Mouse (Mus musculus) heart, postnatal 10 days (tissue): ENCODE measurements around the gene Zglp1. TPM values are rescaled to one million over a fixed set of nuclear protein-coding genes. Genes with fewer than 3 reads are reported as not detected.

Experiments used
- DNase-seq, 2 experiments: peaks; one replicate each; pipeline ENCODE4 v3.0.0; 2021
- intact Hi-C: fragments of 180-260 bp; cut with DNase I; formaldehyde crosslinking; loops from one replicate; pipeline ENCODE4 v1.15.1; 2025
- total RNA-seq, 2 experiments: library from RNA; stranded (reverse); gene quantifications; 2 replicates each; pipeline ENCODE4 v1.2.3; 2021

Zglp1 gene
- total RNA-seq, result not detected

DNA sequence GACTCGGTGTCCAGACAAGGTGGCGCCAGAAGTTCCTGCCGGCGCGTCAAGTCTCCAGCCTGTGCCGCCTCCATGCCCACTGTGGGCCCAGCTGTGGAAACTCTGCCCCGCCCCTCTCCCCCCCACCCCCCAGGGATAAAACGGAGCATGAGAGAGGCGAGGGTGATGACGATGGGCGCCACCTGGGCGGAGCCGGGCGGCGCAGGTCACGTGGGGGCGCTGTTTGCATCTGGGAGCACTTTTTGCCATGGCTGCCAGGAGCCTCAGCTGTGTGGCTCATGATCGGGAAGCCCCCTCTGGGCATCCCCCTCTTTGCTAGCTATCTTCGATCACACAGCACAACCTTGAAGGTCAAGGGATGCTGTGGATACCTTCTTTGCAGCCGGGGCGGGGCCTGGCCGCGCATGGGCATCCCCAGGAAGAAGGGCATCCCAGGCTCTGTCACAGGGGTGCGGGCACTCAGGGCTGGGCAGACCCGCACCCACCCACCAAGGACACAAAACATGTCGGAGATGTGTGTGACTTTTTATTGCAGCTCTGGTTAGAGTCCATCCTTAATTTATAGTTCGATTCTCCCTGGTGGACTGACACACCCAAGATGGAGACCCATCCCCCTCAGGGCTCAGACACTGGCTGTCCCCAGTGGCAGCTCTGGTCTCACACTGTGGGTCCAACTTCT lies at the start of gene Zglp1:
Gene Zglp1 (minus strand): TSS at position 88 of the 679 bp plus-strand sequence.
- intact Hi-C loops, result no loop called here
- DNase-seq, result no peak

DNA sequence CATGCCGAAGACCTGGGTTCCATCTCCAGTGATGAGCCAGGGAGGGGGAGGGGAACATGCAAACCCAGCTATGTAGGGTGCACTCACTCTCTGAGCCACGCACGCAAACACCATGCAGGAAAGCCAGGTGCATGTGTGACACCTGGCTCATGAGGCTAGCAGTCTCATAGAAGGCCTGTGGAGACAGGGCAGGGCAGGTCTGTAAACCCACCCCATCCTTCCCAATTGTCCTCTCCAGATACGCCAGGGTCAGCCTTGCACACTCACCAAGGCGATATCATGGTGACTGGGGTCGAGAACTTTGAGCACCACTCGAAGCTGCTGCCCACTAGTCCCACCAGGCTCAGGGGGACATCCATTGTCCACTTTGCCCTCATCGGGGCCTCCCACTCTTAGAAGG lies 48.2 kb upstream of the Zglp1 start:
- intact Hi-C loops, result no loop called here
- no peak for DNase-seq

DNA sequence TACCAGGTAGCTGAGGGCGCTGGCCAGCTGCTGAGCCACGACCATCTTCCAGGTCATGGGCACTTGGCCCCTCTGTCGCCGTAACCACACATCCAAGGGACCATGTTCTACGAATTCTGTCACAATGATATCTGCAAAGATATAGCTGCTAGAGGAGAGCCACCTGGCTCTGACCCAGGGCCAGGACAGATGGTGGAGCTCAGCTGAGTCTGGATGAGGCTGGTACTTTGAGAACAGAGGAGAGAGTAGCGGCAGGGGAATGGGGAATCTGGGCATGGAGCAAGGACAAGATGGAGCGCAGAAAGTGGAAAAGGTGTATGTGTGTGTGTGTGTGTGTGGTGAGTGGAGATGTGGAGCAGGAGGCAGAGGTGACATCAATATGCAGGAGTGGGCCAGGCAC lies 47.3 kb upstream of the Zglp1 start:
- no peak for DNase-seq
- intact Hi-C loops, result no loop called here

DNA sequence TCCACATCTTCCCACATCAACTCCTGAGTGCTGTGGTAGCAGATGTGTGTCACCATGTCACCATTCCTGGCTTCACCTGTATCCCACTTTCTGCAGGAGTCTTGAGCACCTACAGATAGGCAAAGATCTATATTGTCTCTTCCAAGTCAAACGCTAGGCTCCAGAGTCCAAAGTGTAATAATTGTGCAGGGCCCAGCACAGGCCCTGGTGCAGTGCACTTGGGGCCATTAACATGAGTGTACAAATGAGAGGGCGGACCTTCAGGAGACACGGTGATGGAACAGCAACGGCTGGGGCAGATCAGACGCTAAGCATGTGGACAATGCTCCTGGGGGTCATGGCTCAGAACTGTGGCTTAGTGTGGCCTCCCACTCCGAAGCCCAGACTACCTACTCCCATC lies 46.9 kb upstream of the Zglp1 start:
- intact Hi-C loops, result no loop called here
- DNase-seq, result no peak

DNA sequence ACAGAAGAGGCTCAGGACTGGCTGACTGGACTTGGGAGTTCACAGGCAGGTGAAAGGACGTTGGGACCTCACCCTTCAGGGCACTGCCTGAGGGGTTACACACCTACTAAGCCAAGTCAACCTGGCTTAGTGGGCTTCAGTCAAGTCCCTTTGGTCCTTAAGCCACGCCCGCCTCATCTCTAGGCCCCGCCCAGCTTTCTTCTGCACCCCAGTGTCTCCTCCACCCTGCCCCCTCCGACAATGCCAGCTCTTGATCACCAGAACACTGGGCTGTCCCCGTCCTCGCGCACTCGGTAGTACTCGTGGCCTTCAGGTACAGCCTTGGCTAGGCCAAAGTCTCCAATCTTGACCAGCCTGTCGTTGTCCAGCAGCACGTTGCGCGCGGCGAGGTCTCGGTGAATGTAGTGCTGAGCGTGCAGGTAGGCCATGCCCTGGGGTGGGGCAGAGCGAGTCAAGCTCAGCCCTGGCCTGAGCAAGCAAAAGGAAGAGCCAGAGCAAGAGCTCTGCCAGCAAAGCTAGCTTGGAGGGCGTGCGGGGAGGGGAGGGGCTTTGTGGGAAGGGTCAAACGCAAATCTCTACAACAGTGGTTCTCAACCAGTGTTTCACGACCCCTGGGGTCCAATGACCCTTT lies 40.8 kb upstream of the Zglp1 start:
- DNase-seq, result no peak
- intact Hi-C loops, result no loop called here

DNA sequence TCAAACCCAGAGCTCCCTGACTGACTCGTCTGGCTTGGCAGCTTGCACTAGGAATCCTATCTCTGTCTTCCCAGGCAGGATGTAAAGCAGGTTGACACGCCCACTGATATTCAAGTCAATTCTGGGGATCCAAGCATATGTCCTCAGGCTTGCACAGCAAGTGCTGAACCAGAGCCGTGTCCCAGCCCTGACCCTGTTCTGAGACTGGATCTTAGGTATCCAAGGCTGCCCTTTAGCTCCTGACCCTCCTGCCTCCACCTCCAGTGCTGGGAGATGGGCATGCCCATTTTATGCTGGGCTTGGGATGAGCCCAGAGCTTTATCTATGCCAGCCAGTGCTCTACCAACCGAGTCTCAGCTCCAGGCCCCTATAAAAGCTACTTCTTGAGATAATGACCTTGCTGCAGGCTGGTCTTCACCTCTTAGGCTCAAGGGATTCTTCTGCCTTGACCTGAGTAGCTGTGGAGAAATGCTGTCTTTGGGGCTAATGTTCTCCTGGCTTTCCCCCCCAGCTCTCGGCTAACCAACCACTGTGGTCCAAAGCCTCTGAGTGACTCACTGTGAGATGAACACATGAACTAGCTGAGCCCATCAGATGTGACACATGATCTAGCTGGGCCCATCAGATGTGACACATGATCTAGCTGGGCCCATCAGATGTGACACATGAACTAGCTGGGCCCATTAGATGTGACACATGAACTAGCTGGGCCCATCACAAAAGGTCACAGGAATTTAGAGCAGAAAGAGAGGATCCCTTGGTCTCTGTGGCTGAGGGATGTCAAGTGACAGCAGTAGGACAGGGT lies 39.1 kb upstream of the Zglp1 start:
- intact Hi-C loops, result no loop called here
- DNase-seq, result no peak

DNA sequence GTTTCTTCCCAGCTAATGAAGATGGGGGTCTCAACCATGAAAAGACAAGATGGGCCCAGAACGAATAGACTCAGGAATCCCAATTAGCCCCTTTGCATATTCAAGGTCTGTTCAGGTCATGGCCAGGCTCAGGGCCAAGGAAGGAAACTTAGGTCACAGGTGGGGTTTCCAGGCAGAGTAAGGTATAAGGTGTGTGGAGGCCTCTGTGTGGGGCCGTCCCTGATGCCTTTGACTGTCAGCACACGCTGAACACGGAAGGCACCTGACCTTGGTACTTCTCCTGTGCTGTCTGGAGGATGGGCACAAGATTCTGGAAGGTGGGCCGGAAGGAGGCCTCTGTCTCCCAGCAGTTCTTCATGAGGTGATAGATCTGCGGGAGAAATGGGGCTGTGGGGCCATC lies 37.9 kb upstream of the Zglp1 start:
- intact Hi-C loops, result no loop called here
- DNase-seq, result no peak

DNA sequence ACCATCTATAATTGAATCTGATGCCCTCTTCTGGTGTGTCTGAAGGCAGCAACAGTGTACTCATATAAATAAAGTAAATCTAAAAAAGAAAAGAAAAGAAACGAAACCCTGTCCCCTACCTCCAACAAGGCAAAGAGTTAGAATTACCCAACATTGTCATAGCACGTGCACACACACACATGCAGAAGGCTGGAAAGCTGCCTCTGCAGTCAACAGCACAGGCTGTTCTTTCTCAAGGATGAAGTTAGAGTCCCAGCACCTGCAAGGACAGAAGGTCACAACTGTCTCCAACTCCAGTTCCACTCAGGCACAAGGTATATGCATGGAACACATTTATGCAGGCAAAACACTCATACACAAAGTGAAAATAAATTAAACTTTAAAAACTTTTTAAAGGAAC lies 35.2 kb upstream of the Zglp1 start:
- DNase-seq, result no peak
- intact Hi-C loops, result no loop called here

DNA sequence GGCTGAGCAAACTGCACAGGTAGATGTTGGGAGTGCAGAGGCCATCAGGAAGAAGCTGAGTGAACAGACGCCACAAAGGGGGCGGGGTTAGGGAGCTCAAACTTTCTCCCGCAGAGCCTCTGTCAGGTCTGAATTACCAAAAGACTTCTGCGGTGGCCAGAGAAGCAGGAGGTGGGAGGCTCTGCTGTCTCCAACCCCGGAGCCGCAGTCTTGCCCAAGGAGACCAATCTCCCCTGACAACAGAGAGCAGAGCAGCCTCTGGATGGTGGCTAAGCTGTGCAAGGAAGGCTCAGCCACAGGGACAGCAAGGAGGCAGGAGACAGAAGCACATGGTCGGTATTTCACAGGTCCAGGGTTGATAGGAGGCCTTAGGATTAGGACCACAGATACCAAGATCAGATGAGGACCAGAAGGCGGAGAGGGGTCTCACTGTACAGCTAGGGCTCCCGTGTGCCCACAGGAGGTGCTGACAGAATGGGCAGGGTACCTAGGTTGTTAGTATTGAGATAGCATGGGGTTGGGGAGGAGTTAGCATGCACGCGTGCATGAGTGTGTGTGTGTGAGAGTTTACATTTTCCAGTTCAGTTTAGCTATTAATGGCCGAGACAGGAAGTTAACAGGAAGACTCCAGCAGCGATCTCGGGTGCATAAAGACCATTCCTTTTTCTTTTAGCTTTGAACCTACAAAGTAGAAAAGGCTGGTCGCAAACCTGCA lies 33.7 kb upstream of the Zglp1 start:
- DNase-seq, result no peak
- intact Hi-C loops, result no loop called here

DNA sequence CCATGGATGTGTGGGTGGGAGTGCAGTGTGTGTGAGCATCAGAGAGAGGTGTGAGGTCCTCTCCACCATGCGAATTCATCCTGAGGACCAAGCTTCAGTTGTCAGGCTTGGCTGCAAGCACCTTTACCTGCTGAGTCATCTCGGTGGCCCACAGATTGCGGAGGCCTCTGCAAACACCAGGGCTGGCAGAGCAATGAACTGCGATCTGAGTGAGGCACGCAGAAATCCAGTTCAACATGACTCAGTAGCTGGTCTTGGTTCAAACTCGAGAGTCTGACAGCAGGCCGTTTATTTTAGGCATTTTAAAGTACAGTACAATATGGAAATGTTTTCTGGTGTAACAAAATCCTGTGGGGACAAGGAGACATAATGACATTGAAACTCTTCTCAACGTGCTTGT lies 30.9 kb upstream of the Zglp1 start:
- intact Hi-C loops, result no loop called here
- no peak for DNase-seq

DNA sequence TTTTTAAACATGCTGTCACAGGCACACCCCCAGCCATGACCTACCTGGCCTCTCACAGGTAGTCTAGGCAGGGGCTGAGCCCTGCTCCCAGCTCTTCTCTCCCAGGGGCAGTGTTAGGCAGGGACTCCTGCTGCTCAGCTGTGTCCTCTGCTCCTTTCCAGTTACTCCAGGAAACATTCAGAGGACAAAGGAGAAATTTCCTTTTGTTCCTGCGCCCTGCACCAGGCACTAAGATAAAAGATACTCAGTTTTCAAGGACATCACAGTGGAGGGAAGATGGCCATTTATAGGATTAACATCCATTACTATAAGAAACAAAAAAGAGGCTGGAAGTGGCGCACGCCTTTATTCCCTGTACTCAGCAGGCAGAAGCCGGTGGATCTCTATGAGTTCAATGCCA lies 29.1 kb upstream of the Zglp1 start:
- intact Hi-C loops, result no loop called here

DNA sequence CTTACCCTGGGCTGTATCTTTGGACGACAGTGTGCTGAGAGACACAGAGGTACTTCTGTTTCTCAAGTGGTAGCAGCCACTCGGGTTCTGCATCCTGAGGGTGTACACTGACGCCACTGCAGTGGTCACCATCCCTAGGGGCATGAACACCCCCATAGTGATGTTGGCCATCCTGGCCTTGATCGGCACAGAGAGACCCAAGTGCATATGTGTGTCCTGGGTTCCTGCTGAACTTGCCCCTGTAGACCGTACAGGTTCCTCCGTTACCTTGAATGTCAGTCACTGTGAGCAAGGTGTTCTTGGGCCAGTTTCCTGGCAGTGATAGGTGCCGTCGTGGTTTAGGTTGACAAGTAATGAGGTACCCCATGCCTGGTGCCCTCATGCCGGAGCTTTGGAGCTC lies 26.5 kb upstream of the Zglp1 start:
- no peak for DNase-seq
- intact Hi-C loops, result loop anchor here (2.0 kb wide), 1 partner anchor 37 kb away; the partner anchor contains the start of gene Tyk2

More for the DNA sequence above, 29.1 kb upstream of the Zglp1 start:
- no peak for DNase-seq

DNA sequence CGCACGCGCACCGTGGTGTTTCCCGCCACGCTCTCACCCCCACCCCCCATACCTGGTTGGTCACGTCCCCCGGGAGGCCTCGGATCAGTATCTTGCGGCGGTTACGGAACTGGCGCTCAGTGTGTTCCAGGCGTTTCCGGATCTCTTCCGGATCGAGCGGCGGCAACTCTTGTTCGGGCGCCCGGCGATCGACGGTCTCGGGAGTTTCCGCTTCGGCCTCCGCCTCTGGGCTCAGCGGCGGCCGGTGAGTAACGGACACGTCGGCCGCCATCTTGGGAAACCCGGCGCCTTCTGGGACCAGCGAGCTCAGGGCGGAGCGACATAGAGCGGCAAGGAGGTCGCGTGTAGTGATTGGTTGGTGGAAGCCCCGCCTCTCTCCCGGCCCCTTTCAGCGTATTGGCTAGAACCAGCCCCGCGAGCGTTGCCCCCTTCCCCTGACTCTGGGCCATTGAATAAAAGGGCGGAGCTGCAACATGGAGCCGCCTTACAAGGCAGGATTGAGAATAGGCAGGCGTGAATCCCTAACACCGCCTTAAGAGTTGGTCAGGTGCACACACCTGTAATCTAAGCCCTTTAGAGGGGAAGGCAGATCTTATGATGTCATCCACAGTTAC lies 24.9 kb upstream of the Zglp1 start, which contains the start of the genes Gm38431 and Raver1:
Gene Gm38431 (minus strand): TSS at position 291 of the 614 bp plus-strand sequence.
Gene Raver1 (minus strand): TSS at position 302 of the 614 bp plus-strand sequence.
- intact Hi-C loops, result loop anchor here (2.0 kb wide), 1 partner anchor 39 kb away; the partner anchor contains the start of gene Tyk2
- peak; percentile 98 for DNase-seq

DNA sequence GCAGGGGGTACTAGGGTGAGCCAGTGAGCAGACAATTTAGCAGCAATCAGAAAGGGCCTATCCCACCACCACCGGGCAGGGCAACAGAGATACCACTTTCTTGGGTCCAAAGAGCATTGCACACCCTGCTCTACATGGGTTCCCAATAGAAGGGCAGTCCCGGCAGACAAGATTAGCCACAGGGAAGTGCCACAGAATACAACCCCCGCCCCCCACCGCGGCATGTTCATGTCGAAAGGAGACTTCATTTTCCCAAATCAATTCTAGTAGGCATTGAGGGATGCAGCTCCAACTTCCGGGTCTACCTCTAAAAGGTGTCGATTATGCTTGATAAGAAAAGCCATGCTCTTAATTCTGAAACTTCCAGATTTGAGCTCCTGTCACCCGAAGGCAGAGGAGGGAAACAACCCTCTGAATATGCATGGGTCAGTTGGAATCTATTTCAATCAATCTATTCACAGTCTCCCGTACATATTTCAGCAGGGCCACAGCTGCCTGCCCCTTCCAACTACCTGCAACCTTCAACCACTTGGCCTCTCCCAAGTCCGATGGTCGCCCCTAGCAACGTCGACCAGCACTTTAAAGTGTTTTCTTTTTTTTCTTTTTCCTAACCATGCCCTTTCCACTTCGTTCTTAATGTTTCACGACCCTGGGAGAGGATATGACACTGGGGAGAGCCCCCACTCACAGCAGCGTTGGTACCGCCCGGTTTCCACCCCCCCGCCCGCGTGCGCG lies 24.2 kb upstream of the Zglp1 start:
- no peak for DNase-seq

DNA sequence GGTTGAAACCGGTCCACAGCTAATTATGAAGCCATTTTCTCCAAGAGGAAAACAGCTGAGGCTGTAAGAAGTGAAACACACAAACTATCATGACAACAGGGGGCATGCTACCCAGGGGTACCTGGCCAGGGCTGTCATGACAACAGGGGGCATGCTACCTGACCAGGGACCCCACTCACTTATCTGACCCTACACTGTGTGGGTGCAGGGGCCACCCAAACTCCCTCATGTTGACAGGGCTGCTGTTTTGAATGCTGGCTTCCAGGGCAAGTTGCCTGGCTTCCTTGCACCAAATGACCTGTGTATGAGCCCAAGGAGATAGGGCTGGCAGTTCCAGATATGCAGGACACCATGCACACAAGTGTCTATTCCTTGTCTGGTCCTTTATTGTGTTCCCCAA lies 23.6 kb upstream of the Zglp1 start:
- DNase-seq, result no peak
- intact Hi-C loops, result no loop called here

More for the DNA sequence above, 24.2 kb upstream of the Zglp1 start:
- intact Hi-C loops, result no loop called here

DNA sequence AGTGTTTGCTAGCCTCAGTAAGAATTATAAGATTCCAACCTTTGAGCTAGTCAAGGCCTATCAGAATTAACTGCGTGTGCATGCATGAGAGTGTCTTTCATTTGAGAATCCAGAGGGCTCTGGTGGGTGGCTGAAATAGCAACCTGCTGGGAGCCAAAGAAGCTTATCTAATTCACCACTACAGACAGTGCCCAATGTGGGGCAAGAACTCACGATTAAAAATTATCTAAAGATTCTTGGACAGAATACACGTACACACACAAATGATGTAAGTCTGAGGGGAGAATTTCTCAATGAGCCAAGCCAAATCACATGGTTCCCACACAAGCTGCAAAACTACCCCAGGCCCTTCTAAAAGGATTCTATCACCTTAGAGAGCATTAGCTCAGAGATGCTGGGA lies 16.4 kb upstream of the Zglp1 start:
- DNase-seq, result no peak
- intact Hi-C loops, result no loop called here

DNA sequence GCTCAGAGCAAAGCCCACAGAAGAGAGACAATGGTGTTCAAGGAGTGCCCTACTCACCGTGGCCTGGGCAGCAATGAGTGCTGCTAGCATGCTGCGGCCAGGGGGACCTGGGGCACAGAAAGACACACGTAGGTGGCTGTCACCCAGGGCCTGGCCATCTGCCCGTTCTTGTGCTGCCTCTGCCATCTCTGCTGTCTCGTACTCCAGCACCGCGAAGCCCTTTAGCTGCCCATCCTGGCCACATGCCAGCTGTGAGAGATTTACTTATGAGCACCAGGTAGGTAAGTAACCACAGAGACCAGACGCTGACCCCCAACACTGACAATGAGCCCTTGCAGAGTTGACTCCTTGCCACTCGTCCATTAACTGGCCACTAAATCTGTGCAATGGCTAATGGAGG lies 14.2 kb upstream of the Zglp1 start:
- intact Hi-C loops, result no loop called here
- no peak for DNase-seq

DNA sequence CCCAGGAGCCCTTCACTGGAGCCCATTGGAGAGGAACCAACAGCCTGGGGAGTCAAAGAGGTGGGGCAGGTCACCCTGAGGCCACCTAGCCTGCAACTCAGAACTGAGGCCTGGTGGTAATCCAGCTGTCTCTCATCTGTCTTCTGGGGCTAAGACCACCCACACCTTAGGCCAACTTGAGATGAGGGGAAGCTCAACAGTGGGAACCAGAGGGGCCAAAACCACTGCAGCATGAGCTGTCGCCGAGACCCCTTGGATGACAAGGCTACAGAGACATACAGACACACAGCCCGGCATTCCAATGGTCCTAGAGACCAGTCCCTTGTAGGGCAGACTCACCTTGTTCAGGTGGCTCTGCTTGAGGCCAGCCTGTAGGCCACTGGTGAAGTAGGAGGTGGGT lies 8.7 kb upstream of the Zglp1 start:
- no peak for DNase-seq
- intact Hi-C loops, result no loop called here

DNA sequence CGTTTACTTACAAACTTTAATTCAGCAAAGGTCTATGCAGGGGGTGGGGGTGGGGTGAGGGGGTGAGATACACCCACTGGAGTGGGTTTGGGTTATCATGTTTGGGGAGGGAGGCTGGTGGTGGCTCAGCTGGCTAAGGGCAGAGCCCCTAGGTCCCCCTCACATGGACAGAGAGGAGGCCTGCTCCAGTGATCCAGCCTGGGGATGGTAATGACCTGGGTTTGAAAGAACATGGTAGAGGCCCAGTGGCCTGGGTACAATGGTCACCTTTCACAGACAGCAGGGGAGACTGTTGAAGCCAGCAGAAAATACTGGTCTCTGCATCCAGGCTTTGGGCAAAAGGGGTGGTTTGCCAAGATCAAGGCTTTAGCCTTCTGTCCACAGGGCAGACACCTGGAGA lies 7.3 kb upstream of the Zglp1 start:
- no peak for DNase-seq
- intact Hi-C loops, result no loop called here
